27 mouse cellular contexts compared by ENCODE assay signal in genomic region chr16:97823311-97824007, GRCm38 (mm10). TPM values are rescaled to one million over a fixed set of nuclear protein-coding genes. Genes with fewer than 3 reads are reported as not detected.
A peak's percentile ranks its signal among the peaks of the same experiment; 100 is the strongest.
DNase-seq lines count a peak whose midpoint lies in the region; ATAC-seq and TF ChIP-seq lines count a peak whose summit lies in the region.
"Had no signal": no experiment of that assay in that cellular context is flagged by ENCODE, and none has a peak within 500 bp of the region (broad histone marks: within the 10 kb centered on the region; RNA-seq: fewer than 3 reads in every experiment).

No protein-coding gene starts in this region.

- ATAC-seq in liver, embryonic 16.5 days (ENCODE audit: low read depth): peak; percentile 43
- ATAC-seq in liver, embryonic 11.5 days (replicated peaks; ENCODE audit: low FRiP score): no peak
- peak; percentile 76 for ATAC-seq in intestine, embryonic 16.5 days
- 0 out of 2 replicates have a peak, but pooled peaks have one; percentile 43 for ATAC-seq in stomach, embryonic 15.5 days (ENCODE audit: insufficient read depth, low FRiP score, low read depth)
- ATAC-seq: forebrain, embryonic 13.5 days; midbrain, embryonic 15.5 days had no signal

- WGBS in liver, embryonic 16.5 days (ENCODE audit: insufficient replicate concordance): 68% methylated on average over 6 of the region's 6 CpGs
- WGBS in liver, embryonic 11.5 days: 89% methylated on average over 6 of the region's 6 CpGs
- 71% methylated on average over 6 of the region's 6 CpGs for WGBS in intestine, embryonic 16.5 days
- 80% methylated on average over 6 of the region's 6 CpGs for WGBS in stomach, embryonic 15.5 days

- H3K4me3 ChIP-seq in liver, embryonic 16.5 days (ENCODE audit: low read depth, low read length): no peak overlapping the region
- no peak overlapping the region for H3K4me3 ChIP-seq in liver, embryonic 11.5 days (ENCODE audit: low read depth, low read length)
- no peak overlapping the region for H3K4me3 ChIP-seq in intestine, embryonic 16.5 days (ENCODE audit: low read length)
- H3K4me3 ChIP-seq in stomach, embryonic 15.5 days (replicated peaks): no peak overlapping the region
- H3K4me3 ChIP-seq in left cerebral cortex, adult 2 months: no peak overlapping the region
- H3K4me3 ChIP-seq: forebrain, embryonic 13.5 days; heart, embryonic 12.5 days; hindbrain, embryonic 13.5 days; limb, embryonic 12.5 days; lung, embryonic 15.5 days; midbrain, embryonic 10.5 days; midbrain, embryonic 15.5 days; neural tube, embryonic 15.5 days had no signal

- H3K36me3 ChIP-seq in liver, embryonic 16.5 days (ENCODE audit: control insufficient read depth, insufficient read depth): peaks cover 2% of the 10 kb centered on the region; the same call in 1 of the 2 replicates
- peaks cover 11% of the 10 kb centered on the region; the same call in 1 of the 2 replicates for H3K36me3 ChIP-seq in liver, embryonic 11.5 days (ENCODE audit: control insufficient read depth, insufficient read depth, low read length)
- H3K36me3 ChIP-seq in intestine, embryonic 16.5 days (ENCODE audit: control insufficient read depth, insufficient read depth, low read length): peaks cover 8% of the 10 kb centered on the region
- peaks cover 24% of the 10 kb centered on the region; the same call in 1 of the 2 replicates for H3K36me3 ChIP-seq in stomach, embryonic 15.5 days

- H3K27me3 ChIP-seq in liver, embryonic 16.5 days (ENCODE audit: control insufficient read depth, insufficient read depth, low read depth, low read length): no peaks in the 10 kb centered on the region
- no peaks in the 10 kb centered on the region for H3K27me3 ChIP-seq in liver, embryonic 11.5 days (replicated peaks; ENCODE audit: control insufficient read depth, insufficient read depth, low read length)
- H3K27me3 ChIP-seq in intestine, embryonic 16.5 days (replicated peaks; ENCODE audit: control insufficient read depth, insufficient read depth, low read length): no peaks in the 10 kb centered on the region
- H3K27me3 ChIP-seq in stomach, embryonic 15.5 days (replicated peaks): no peaks in the 10 kb centered on the region
- H3K27me3 ChIP-seq: forebrain, embryonic 13.5 days; heart, embryonic 12.5 days; hindbrain, embryonic 13.5 days; limb, embryonic 12.5 days; lung, embryonic 15.5 days; midbrain, embryonic 15.5 days; neural tube, embryonic 15.5 days had no signal

- TF ChIP-seq CTCF in left cerebral cortex, adult 2 months (IDR thresholded peaks at IDR 0.05): no peak

- no peak overlapping the region for H3K4me2 ChIP-seq in liver, embryonic 16.5 days (ENCODE audit: low read depth, low read length)
- H3K4me2 ChIP-seq in liver, embryonic 11.5 days: no peak overlapping the region
- no peak overlapping the region for H3K4me2 ChIP-seq in intestine, embryonic 16.5 days (ENCODE audit: low read depth, low read length)
- H3K4me2 ChIP-seq in stomach, embryonic 15.5 days: no peak overlapping the region
- H3K4me2 ChIP-seq: forebrain, embryonic 13.5 days; heart, embryonic 12.5 days; hindbrain, embryonic 13.5 days; limb, embryonic 12.5 days; lung, embryonic 15.5 days; midbrain, embryonic 15.5 days; neural tube, embryonic 15.5 days had no signal

- no peak for DNase-seq in liver, embryonic 11.5 days (ENCODE audit: low spot score)
- DNase-seq in cerebellum, adult 11-12 months: no peak
- DNase-seq in left cerebral cortex, adult 2 months (ENCODE audit: extremely low spot score in 1 of 2, low spot score in 2 of 2): no peak
- DNase-seq: adrenal gland, postnatal 36 days; B cell, adult 2 months; cerebellum, adult 8-10 months; cerebellum, postnatal 36 days; gastrocnemius, postnatal 36 days; heart, adult 18-20 months; heart, postnatal 4 days; layer of hippocampus, postnatal 36 days; retina, postnatal 1 day; right cerebral cortex, postnatal 14 days; thymus, postnatal 4 days had no signal

- no peak overlapping the region for H3K27ac ChIP-seq in liver, embryonic 16.5 days (ENCODE audit: low read length)
- no peak overlapping the region for H3K27ac ChIP-seq in liver, embryonic 11.5 days (ENCODE audit: low read depth, low read length)
- H3K27ac ChIP-seq in intestine, embryonic 16.5 days (ENCODE audit: low read length): no peak overlapping the region
- no peak overlapping the region for H3K27ac ChIP-seq in stomach, embryonic 15.5 days
- H3K27ac ChIP-seq in left cerebral cortex, adult 2 months: no peak overlapping the region
- H3K27ac ChIP-seq: forebrain, embryonic 13.5 days; hindbrain, embryonic 13.5 days; limb, embryonic 12.5 days; liver, embryonic 14.5 days; lung, embryonic 15.5 days; midbrain, embryonic 10.5 days; midbrain, embryonic 15.5 days; neural tube, embryonic 15.5 days had no signal

- intact Hi-C loops in left cerebral cortex, adult 2 months (cut with DNase I): no loop called here

- peaks cover 3% of the 10 kb centered on the region; the same call in 1 of the 2 replicates for H3K4me1 ChIP-seq in liver, embryonic 16.5 days (ENCODE audit: control insufficient read depth, low read depth, low read length)
- H3K4me1 ChIP-seq in liver, embryonic 11.5 days (replicated peaks; ENCODE audit: control insufficient read depth, insufficient read depth, low read length): no peaks in the 10 kb centered on the region
- no peaks in the 10 kb centered on the region; the same call in 1 of the 2 replicates for H3K4me1 ChIP-seq in intestine, embryonic 16.5 days (ENCODE audit: control insufficient read depth, insufficient read depth, low read length)
- H3K4me1 ChIP-seq in stomach, embryonic 15.5 days: no peaks in the 10 kb centered on the region
- H3K4me1 ChIP-seq: forebrain, embryonic 13.5 days; heart, embryonic 12.5 days; hindbrain, embryonic 13.5 days; lung, embryonic 15.5 days; midbrain, embryonic 10.5 days; midbrain, embryonic 15.5 days; neural tube, embryonic 15.5 days had no signal

- H3K9ac ChIP-seq in liver, embryonic 16.5 days (ENCODE audit: low read depth, low read length): no peak overlapping the region
- H3K9ac ChIP-seq in liver, embryonic 11.5 days (ENCODE audit: low read depth, low read length): no peak overlapping the region
- H3K9ac ChIP-seq in intestine, embryonic 16.5 days (ENCODE audit: low read depth, low read length): no peak overlapping the region
- H3K9ac ChIP-seq in stomach, embryonic 15.5 days: no peak overlapping the region
- H3K9ac ChIP-seq: forebrain, embryonic 13.5 days; heart, embryonic 12.5 days; hindbrain, embryonic 13.5 days; limb, embryonic 12.5 days; liver, embryonic 14.5 days; lung, embryonic 15.5 days; midbrain, embryonic 15.5 days; neural tube, embryonic 15.5 days had no signal

- no peaks in the 10 kb centered on the region for H3K9me3 ChIP-seq in liver, embryonic 16.5 days (replicated peaks; ENCODE audit: control insufficient read depth, low read length)
- H3K9me3 ChIP-seq in liver, embryonic 11.5 days (ENCODE audit: control insufficient read depth, low read length): no peaks in the 10 kb centered on the region
- H3K9me3 ChIP-seq in intestine, embryonic 16.5 days (ENCODE audit: control insufficient read depth, low read length): no peaks in the 10 kb centered on the region
- no peaks in the 10 kb centered on the region for H3K9me3 ChIP-seq in stomach, embryonic 15.5 days
- H3K9me3 ChIP-seq: forebrain, embryonic 13.5 days; heart, embryonic 12.5 days; hindbrain, embryonic 13.5 days; limb, embryonic 12.5 days; lung, embryonic 15.5 days; midbrain, embryonic 10.5 days; midbrain, embryonic 15.5 days; neural tube, embryonic 15.5 days had no signal

RNA-seq across cellular contexts. Expression of gene Prdm15, which starts 28.2 kb away (rescaled TPM):
- polyA plus RNA-seq in liver, embryonic 16.5 days (2015; fragmentation: Nextera tagmentation; extraction: Ambion mirVana): 2.7 and 3.2 TPM in 2 replicates
- 8.2 and 8.3 TPM in 2 replicates for polyA plus RNA-seq in liver, embryonic 11.5 days (2014; fragmentation: Nextera tagmentation; extraction: Ambion mirVana)
- polyA plus RNA-seq in intestine, embryonic 16.5 days (2015; fragmentation: Nextera tagmentation; extraction: Ambion mirVana): 7.1 and 7.8 TPM in 2 replicates
- polyA plus RNA-seq in stomach, embryonic 15.5 days (2015; fragmentation: Nextera tagmentation; extraction: Ambion mirVana): 8.6 and 9.1 TPM in 2 replicates
- total RNA-seq in left cerebral cortex, adult 2 months (2021): 10 to 100 TPM; 22.1 to 25.6 TPM

RNA-seq across cellular contexts. Expression of gene Ripk4, which starts 59.9 kb away (rescaled TPM):
- 3.2 and 3.3 TPM in 2 replicates for polyA plus RNA-seq in liver, embryonic 16.5 days (2015; fragmentation: Nextera tagmentation; extraction: Ambion mirVana)
- polyA plus RNA-seq in liver, embryonic 11.5 days (2014; fragmentation: Nextera tagmentation; extraction: Ambion mirVana): 3.2 and 3.5 TPM in 2 replicates
- 21.8 and 22.7 TPM in 2 replicates for polyA plus RNA-seq in intestine, embryonic 16.5 days (2015; fragmentation: Nextera tagmentation; extraction: Ambion mirVana)
- 24.0 and 27.1 TPM in 2 replicates for polyA plus RNA-seq in stomach, embryonic 15.5 days (2015; fragmentation: Nextera tagmentation; extraction: Ambion mirVana)
- under 1 TPM; 0.16 to 0.47 TPM for total RNA-seq in left cerebral cortex, adult 2 months (2021)
- total RNA-seq: gastrocnemius, adult 18-20 months; gastrocnemius, postnatal 36 days had no signal
